Mouse (Mus musculus) small intestine, adult 2 months (tissue): ENCODE results near the gene Armc7. TPM values are rescaled to one million over a fixed set of nuclear protein-coding genes. Genes with fewer than 3 reads are reported as not detected.
A peak's percentile ranks its signal among the peaks of the same experiment; 100 is the strongest.
"Not testable (repeated sequence)": the region's sequence is repeated elsewhere in the genome, so short reads cannot be mapped to it uniquely, and the experiment has no call there.

ENCODE experiments used
- H3K27ac ChIP-seq: fragments of 200-500 bp; 2 replicates; pipeline ENCODE4 v1.5.1; 2012; ENCODE audit warnings: low read depth, low read length, control low read depth, inconsistent platforms; ENCODE audit not compliant: insufficient read depth
- H3K27me3 ChIP-seq: fragments of 200-500 bp; 2 replicates; pipeline ENCODE4 v1.6.1; 2012; ENCODE audit warnings: mild to moderate bottlenecking, moderate library complexity, low read length, inconsistent platforms; ENCODE audit not compliant: control insufficient read depth, insufficient read depth
- H3K36me3 ChIP-seq: fragments of 200-500 bp; 2 replicates; pipeline ENCODE4 v1.6.1; 2012; ENCODE audit warnings: mild to moderate bottlenecking, low read length, control low read depth, inconsistent platforms; ENCODE audit not compliant: control insufficient read depth, insufficient read depth
- H3K4me1 ChIP-seq: fragments of 200-500 bp; 2 replicates; pipeline ENCODE4 v1.6.1; 2012; ENCODE audit warnings: low read length, inconsistent platforms, mixed read lengths; ENCODE audit not compliant: control insufficient read depth, insufficient read depth, insufficient read length
- H3K4me3 ChIP-seq: fragments of 200-500 bp; 2 replicates; pipeline ENCODE4 v1.5.1; 2012; ENCODE audit warnings: low read depth, mild to moderate bottlenecking, control low read depth, inconsistent platforms, low read length, moderate library complexity
- CTCF ChIP-seq: fragments of 200-500 bp; IDR thresholded peaks from 2 replicates; pipeline ENCODE4 v1.5.1; 2012; ENCODE audit warnings: low read depth, mild to moderate bottlenecking, control low read depth, inconsistent platforms, low read length, moderate library complexity, mixed read lengths; ENCODE audit not compliant: insufficient replicate concordance, insufficient read length; ENCODE audit errors: extremely low read depth
- POLR2A ChIP-seq: fragments of 200-500 bp; IDR thresholded peaks from 2 replicates; pipeline ENCODE4 v1.6.1; 2012; ENCODE audit warnings: low read depth, mild to moderate bottlenecking, control low read depth, inconsistent platforms, low read length, moderate library complexity
- WGBS: fragments of 180-500 bp; shearing (Covaris S2); methylation state at CpG from one replicate; pipeline ENCODE4 v1.1.7; 2018; 5-methylcytosine and 5-hydroxymethylcytosine counted together
- polyA plus RNA-seq: library from polyadenylated mRNA; depleted of rRNA; stranded (reverse); fragments of >200 nt; gene quantifications from 2 replicates; pipeline ENCODE4 v1.2.3, GENCODE M21; 2012

Armc7 gene
- polyA plus RNA-seq, 1 experiment, result 16.3 TPM

DNA sequence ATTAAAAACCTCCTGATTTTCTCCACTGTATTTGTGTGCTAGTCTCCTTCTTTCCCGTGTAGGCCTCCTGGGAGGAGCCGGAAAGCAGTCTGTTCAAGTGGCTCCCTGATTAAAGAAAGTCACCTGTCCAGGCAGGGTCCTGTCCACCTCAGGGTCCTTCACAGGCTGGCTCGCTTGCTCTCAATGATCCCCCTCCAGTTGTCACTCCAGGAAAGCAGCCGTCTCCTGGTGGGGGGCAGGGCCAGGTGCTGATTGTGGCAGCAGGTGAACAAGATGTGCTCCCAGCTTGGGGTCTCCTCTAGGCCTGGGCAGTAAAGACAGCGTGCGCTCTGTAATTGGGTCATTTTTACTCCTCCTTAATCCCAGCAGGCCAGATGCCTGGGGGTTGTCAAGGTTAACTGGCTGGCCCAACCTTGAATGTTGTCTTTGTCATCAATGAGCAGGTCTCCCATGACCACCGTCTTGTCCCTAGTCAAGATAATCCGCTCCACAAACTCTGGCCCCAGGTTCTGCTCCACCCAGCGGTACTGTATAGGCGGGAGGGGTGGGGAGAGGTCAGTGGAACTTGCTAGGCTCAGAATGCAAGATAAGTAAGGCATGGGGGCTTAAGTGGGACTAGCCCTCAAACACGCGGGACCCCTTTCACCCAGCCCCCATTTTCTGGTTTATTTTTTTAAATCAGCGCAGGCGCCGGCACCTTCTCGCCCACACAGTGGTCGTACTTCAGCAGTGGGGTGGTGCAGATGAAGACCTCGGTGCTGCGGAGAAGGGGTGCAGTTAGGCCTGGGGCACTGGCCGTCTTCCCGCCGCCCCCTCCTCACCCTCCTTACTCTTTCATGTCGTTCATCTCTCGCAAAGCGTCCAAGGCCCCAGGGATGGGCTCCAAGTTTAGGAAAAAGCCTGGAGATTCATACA is 15.2 kb downstream of the Armc7 start:
- TF ChIP-seq CTCF, result no peak
- no peak for TF ChIP-seq POLR2A
- Histone ChIP-seq H3K36me3 (peaks cover 19% of the 10 kb centered on the region), H3K27me3 (no peaks in the 10 kb centered on the region), H3K4me3 (peak overlapping the region; percentile 78), H3K27ac (no peak overlapping the region), H3K4me1 (peaks cover 12% of the 10 kb centered on the region)
- 16% methylated on average over 25 of the region's 25 CpGs for WGBS

DNA sequence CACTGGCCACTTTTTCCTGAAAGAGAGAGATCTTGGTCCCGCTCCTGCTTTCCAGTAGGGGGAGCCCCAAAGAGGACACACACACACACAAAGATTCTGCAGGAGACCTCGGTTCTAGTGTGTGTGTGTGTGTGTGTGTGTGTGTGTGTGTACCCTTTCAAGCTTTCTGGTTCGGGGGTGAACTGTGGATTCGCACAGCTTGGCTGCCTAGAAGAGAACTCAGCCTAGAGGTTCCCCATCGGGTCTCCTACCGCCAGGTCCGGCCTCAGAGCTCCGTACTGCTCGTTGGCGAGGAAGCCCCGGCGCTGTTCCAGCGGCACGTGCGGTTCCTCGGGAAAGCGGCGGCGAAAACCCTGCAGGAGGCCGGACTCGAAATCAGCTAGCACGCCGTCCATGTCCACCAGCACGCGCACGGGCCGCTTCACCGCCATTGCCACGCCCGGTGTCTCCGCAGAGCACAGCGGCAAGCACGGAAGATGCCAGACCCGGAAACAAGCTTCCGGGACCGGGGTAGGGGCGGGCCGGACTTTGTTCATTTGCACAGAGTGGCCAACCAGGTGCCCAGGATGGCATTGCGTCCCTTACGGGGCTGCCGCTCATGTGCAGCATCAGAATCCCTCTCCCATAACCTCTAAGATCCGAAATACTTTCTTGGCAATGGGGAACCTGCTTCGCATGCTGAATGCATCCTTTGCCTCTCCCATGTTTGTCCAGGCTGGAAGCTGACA is 16.1 kb downstream of the Armc7 start, which contains the start of gene Nt5c:
Gene Nt5c (minus strand): TSS at position 507 of the 728 bp plus-strand sequence.
- WGBS, result under 1% methylated on average over 43 of the region's 43 CpGs
- Histone ChIP-seq H3K4me3 (peak within 1 kb of the TSS; percentile 78), H3K27me3 (no peaks in the 10 kb centered on the region), H3K36me3 (peaks cover 19% of the 10 kb centered on the region), H3K4me1 (peaks cover 12% of the 10 kb centered on the region), H3K27ac (peak within 1 kb of the TSS; percentile 67)
- TF ChIP-seq CTCF, result peak; percentile 83; the same call in 1 of the 2 replicates
- TF ChIP-seq POLR2A, result peak; percentile 83

DNA sequence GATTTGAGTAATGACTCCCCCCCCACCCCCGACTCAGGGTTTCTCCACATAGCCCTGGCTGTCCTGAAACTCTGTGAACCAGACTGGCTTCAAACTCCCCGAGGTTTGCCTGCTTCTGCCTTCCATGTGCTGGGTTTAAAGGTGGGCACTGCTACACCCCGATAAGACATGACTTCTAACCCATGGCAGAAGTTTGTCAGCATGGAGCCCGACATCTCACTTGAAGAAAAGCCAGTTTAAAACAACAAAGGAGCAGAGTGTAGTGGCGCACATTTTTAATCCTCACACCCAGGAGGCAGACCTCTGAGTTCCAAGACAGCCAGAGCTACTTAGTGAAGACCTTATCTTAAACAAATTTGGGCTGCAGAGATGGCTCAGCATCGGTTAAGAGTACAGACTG is 16.9 kb downstream of the Armc7 start:
- WGBS, result 20% methylated on average over 6 of the region's 6 CpGs
- 0 out of 2 replicates have a peak overlapping the region, but pooled peaks have one; percentile 6 for H3K4me3 ChIP-seq
- H3K27me3 ChIP-seq, result no peaks in the 10 kb centered on the region
- peak overlapping the region; percentile 36 for H3K27ac ChIP-seq
- peaks cover 12% of the 10 kb centered on the region for H3K4me1 ChIP-seq
- TF ChIP-seq POLR2A (no peak), CTCF (no peak)
- peaks cover 26% of the 10 kb centered on the region for H3K36me3 ChIP-seq

DNA sequence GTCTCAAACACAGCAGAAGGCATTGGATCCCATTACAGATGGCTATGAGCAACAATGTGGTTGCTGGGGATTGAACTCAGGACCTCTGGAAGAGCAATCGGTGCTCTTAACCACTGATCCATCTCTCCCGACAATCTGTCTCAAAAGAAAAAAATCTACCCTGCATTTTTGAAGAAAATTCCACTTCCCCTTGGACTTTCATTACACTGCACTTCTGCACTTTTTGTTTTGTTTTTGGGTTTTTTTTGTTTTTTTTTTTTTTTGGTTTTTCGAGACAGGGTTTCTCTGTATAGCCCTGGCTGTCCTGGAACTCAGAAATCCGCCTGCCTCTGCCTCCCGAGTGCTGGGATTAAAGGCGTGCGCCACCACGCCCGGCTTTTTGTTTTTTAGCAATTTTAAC is 21.1 kb downstream of the Armc7 start:
- Histone ChIP-seq H3K4me1 (peaks cover 12% of the 10 kb centered on the region), H3K36me3 (peaks cover 40% of the 10 kb centered on the region)
- WGBS, result 84% methylated on average over 9 of the region's 9 CpGs
- not testable (repeated sequence) for H3K4me3 ChIP-seq, H3K27me3 ChIP-seq, H3K27ac ChIP-seq

DNA sequence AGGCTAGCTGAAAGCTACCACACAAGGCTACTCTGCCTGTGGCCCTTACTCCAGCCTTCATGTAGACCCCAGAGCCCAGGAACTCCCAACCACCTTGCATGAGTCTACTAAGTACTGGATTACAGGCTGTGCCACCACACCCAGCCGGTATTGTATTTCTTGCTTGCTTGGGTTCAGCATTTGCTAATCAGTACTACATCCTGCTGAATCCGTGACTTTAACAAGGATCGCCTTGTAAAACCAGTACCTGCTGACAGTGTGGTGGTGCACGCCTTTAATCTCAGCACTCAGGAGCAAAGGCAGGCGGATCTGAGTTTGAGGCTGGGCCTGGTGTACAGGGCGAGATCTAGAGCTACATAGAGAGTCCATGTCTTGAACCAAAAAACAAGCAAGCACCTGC is 27.2 kb downstream of the Armc7 start:
- Histone ChIP-seq H3K4me3 (no peak overlapping the region), H3K27ac (no peak overlapping the region), H3K27me3 (no peaks in the 10 kb centered on the region), H3K36me3 (peaks cover 42% of the 10 kb centered on the region), H3K4me1 (no peaks in the 10 kb centered on the region)
- TF ChIP-seq POLR2A, result no peak
- 84% methylated on average over 6 of the region's 6 CpGs for WGBS

DNA sequence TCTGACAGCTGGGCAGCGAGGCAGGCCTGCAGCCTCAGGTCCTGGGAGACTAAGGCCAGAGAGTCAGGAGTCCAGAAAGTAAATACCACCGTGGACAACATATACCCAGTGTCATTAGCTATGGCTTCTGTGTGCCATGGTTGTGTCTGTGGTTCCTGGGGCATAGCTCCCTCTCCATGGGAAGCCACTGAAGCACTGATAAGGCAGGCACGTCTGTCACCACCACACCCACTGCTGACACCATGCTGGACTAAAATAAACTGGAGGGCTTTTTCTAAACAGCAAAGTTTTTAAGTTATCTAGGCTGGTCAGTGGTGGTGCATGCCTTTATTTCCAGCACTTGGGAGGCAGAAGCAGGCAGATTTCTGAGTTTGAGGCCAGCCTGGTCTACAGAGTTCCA is 31.1 kb downstream of the Armc7 start:
- Histone ChIP-seq H3K4me3 (no peak overlapping the region), H3K27me3 (no peaks in the 10 kb centered on the region), H3K36me3 (peaks cover 11% of the 10 kb centered on the region), H3K4me1 (peaks cover 15% of the 10 kb centered on the region), H3K27ac (no peak overlapping the region)
- 48% methylated on average over 3 of the region's 3 CpGs for WGBS
- no peak for TF ChIP-seq POLR2A

DNA sequence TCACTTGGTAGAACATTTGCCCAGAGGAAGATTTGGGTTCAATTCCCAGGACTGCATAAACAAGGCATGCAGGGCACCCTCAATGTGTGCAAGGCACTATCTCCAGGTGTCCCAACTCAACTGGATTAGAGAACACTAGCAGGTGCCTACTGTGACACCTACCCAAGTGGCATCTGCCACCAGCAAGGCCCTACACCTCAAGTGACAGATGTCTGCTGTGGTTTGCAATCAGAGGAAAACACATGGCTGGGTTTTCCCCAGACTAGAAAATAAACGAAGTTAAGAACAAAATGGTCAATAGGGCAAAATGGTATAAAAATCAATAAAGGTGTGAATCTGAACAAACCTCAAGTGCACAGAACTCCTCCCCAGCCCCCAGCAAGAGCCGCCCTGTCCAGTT is 32.6 kb downstream of the Armc7 start:
- no peak overlapping the region for H3K27ac ChIP-seq
- no peaks in the 10 kb centered on the region for H3K27me3 ChIP-seq
- H3K4me1 ChIP-seq, result peaks cover 20% of the 10 kb centered on the region
- TF ChIP-seq POLR2A (no peak), CTCF (no peak)
- no peaks in the 10 kb centered on the region for H3K36me3 ChIP-seq
- no peak overlapping the region for H3K4me3 ChIP-seq
- 49% methylated on average over 2 of the region's 2 CpGs for WGBS
